Mouse (Mus musculus) urinary bladder, adult 2 months (tissue): Measurements from ENCODE around the gene Ramp2. TPM values are rescaled to one million over a fixed set of nuclear protein-coding genes. Genes with fewer than 3 reads are reported as not detected.

Experiments
- DNase-seq: peaks from one replicate; pipeline ENCODE4 v3.0.0; 2022; ENCODE audit warnings: low spot score
- polyA plus RNA-seq: library from polyadenylated mRNA; depleted of rRNA; stranded (reverse); fragments of >200 nt; gene quantifications from 2 replicates; pipeline ENCODE4 v1.2.3, GENCODE M21; 2012

Gene Ramp2
- polyA plus RNA-seq, 1 experiment, result 82.0 TPM

DNA sequence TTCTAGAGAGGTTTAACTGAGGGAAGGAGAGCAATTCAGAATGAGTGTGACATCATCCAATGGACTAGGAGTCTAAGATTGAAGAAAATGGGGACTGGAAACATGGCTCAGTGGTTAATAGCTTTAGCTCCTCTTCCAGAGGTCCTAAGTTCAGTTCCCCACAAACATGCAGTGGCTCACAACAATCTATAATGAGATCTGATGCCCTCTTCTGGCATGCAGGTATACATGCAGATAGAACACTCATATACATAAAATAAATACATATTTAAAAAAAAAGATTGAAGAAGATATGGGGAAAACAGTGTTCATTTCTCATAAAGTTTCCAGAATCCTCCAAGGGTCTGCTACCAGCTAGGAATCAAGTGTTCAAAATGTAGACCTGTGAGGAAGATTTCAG is 10.4 kb upstream of the Ramp2 start:
- DNase-seq, result no peak

GRCm38 (mm10) chr11:101236782-101237181 is 9.0 kb upstream of the Ramp2 start:
- no peak for DNase-seq

DNA sequence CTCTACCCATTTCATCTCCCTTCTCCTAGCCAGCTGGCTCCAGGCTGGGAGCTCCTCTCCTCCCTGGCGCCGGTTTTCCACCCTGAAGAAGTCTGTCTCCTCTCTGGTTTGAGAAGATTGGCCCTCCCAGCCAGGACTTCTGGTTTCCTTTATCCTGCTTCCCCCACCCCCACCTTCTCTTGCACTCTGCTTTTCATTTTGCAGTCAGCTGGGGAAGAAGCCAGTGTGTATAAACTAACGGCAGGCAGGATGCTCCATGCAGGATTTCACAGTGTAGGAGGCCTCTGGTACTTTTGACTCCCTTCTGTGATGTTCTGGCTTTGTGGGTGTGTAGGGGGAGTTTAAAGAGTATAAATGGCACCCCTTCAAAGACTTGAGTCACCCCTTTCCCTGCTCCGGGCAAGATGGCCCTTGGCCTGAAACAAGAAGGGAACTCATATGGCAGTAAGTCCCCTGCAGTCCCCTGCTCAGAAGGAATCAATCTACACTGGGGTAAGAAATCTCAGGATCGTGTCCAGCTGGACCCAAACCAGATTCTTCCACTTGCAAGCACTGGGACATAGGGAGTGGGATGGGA is 7.7 kb upstream of the Ramp2 start:
- no peak for DNase-seq

DNA sequence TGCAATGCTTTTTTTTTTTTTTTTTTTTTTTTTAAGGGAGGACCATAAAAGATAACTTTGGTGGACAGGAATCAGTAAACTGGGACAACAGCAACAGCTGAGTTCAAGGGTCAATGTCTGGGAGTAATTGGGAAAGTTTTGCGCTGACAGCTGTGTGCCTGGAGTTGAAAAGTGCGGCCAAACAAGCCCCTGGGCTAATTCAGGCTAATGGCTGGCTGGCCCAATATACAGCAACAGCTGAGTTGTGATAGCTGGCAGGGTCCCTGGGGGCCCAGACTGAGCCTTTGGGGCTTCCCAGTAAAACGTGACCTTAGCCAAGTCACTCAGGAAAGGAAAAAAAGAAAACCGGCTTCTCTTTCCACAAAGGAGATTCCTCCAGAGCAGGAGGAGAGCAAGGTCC is 757 bp upstream of the Ramp2 start:
- no peak for DNase-seq

DNA sequence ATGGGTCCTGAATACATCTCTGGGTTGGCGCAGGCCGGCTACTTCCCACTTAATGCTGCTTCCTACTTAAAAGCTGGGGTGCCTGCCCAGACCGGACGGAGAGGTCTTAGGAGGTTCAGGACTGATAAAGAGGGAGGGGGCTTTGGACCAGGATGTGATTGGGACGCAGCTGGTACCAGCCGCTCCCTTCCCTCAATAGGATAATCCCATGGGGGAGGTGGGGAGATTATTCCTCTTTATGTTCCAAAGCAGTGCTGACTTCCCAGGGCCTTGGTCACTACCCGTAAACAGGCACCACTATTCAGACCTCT is 829 bp downstream of the Ramp2 start:
- no peak for DNase-seq

GRCm38 (mm10) chr11:101247521-101248030 is 1.7 kb downstream of the Ramp2 start:
- DNase-seq, result no peak

DNA sequence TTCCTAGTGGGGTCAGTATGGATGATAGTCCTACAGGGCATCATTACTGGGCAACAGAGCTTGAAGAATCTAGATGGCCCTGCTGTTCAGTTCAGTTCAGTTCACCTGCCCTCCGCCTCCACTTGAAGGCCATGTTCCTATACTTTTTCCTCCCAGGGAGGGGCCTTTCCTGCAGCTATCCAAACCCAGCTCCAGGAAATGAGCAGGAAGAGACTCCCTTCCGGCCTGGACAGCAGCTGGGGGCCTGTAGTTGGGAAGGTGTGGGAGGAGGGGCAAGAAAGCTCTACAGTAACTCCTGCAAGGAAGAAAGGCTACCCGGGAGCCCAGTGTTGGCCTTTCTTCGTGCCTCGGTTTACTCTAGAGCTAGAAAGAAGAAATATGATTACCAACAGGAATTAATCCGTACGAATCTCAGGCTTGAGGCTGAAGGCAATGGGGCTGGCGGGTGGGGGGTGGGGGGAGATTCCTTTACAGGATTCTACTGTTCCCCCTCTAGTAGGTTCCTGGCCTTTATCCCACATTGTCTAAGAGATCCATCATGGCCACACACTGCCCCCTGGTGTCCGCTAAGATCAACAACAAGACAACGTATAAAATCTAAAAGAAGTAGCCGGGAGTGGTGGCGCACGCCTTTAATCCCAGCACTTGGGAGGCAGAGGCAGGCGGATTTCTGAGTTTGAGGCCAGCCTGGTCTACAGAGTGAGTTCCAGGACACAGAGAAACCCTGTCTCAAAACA is 2.6 kb downstream of the Ramp2 start:
- DNase-seq, result no peak

GRCm38 (mm10) chr11:101251031-101251430 is 5.2 kb downstream of the Ramp2 start:
- DNase-seq, result no peak

DNA sequence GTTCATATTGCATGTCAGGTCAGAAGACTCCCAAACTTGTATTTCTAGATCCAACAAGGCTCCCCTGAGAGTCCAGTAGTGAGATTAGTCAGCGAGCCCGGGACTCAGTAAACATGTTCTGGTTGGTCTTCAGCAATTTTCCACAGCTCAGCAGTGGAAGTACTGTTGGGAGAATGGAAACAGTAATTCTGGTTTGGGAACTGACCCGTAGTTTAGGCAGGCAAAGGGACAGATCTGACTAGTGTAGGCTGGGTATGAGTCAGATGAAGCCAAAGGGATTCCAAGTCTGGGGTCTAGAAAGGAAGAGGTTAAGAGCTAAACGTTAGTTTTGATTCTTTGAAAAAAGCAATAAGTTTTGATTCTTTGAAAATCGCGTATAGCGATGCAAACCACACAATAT is 7.1 kb downstream of the Ramp2 start:
- DNase-seq, result peak; percentile 18

DNA sequence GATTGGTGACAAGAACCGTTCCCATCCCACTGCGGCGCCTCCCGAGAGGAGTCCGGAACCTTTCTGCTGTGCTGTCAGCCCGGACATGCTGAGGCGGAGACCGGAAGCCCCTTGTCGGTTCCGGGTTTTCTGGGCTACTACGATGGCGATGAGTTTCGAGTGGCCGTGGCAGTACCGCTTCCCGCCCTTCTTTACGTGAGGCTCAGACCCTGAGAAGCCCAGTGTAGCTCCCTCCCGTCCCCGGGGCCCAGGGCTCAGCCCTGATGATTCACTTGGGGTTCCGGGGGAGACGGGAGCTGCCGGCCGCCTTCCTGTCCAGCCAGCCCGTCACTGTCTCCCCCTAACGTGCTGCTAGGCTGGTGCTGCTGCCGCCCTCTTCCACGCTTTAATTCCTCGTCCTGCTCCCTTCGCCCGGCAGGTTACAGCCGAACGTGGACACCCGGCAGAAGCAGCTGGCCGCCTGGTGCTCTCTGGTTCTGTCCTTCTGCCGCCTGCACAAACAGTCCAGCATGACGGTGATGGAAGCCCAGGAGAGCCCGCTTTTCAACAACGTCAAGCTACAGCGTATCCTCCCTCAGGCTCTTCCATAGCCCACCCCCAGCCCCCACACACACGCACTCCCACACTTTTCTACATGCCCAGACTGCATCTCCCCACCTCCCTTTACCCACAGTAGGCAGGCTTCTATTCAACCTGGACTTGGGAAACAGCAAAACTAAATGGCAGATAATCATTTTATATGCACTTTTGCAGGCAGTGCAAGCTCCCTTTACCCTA is 8.0 kb downstream of the Ramp2 start, which contains the start of gene Vps25:
TSS of gene Vps25 (plus strand) at position 95 of the 777 bp plus-strand sequence.
- peak; percentile 77 for DNase-seq

- DNase-seq, result no peak
Observed at GRCm38 (mm10) chr11:101255826-101256775, 10.3 kb downstream of the Ramp2 start.

DNA sequence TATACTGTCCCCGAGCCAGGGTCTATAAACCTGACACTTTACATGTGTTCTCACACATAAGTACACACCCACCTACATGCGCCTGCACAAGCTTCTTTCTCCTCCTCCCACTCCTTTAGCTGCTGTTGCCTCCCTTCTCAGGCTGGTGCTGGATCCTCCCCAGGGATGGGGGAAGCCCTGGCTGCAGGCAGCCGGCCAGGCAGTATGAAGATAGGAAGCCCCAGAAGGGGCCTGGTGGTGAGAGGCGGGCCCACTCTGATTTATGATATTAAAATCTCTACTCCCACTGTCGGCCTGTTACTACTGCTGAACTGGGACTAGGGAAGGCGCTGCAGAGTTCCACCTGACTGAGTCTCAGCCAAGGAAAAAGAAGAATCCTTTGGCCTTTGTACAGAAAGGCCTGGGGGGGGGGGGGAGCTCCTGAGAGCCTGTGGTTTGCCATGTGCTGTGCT is 13.5 kb downstream of the Ramp2 start:
- peak; percentile 21 for DNase-seq

DNA sequence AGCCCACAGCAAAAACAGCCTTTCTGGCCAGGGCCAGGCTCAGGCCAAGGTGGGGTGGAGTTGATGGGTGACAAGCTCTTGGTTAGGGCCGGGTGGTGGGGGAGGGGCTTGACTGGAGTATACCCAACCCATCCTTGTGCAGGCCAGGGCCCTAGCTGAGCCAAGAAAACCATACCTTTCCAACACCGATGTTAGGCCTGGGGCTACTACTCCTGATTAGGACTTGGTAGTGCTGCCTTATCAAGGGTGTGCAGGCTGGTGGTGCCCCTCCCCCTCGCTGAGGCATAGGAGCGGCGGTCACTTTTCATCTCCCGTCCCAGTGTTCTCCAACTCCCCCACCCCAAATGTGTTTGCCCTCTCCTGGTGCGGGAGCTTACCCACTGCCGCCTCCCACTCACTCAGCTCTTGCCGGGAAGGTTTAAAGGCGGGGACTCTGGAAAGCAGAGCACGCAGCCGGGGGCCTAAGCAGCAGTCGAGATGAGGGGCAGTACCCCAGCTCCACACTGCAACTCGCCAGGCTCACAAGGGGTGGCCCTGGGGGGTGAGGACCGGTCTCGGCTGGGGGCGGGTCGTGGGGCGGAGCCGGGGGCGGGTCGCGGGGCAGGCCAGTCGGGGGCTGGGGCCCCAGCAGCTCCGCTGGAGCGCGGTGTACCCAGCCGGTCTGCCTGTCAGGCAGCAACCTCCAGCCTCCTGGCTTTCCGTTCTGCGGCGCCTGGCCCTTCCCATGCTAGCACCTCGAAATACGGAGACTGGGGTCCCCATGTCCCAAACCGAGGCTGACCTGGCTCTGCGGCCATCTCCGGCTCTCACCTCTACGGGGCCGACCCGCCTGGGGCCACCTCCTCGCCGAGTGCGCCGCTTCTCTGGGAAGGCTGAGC is 14.4 kb downstream of the Ramp2 start, which contains the start of gene Wnk4:
TSS of gene Wnk4 (plus strand) at position 620 of the 878 bp plus-strand sequence.
- peak; percentile 69 for DNase-seq

GRCm38 (mm10) chr11:101260826-101261380 is 15.1 kb downstream of the Ramp2 start:
- DNase-seq, result no peak

GRCm38 (mm10) chr11:101262272-101262967 is 16.6 kb downstream of the Ramp2 start:
- DNase-seq, result peak; percentile 19

DNA sequence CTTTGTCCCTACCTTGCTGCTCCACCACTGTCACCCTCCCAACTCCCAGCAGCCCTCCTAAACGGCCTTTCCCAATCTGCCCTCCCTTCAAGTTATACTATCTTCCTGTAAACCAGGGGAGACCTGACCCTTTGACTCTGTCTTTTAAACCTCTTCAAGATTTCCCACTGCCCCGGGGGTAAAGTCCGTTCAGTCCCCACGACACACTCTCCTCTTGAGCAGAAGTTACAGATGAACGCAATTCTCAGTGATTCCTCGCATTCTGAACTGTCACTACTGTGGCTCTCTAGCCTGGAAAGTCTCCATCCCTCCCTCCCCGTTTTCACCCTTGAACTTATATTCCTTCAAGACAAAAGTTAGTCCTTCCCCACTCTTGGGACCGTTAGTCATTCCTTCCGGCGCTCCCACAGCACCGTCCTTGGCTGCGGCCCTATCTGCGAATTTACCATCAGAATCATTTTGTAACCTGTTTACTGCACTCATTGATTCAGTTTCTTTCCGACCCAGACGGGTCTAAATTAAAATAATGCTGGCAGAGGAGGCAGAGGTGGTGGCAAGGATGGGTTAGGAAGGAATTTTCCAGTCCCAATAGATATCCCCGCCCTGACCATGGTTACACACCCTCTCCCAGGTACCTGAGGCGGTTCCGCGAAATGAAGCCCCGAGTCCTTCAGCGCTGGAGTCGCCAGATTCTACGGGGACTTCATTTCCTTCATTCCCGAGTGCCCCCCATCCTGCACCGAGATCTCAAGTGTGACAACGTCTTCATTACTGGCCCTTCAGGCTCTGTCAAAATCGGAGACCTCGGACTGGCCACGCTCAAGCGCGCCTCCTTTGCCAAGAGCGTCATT is 17.5 kb downstream of the Ramp2 start:
- no peak for DNase-seq

- no peak for DNase-seq
Observed at GRCm38 (mm10) chr11:101263989-101264280, 18.1 kb downstream of the Ramp2 start.

DNA sequence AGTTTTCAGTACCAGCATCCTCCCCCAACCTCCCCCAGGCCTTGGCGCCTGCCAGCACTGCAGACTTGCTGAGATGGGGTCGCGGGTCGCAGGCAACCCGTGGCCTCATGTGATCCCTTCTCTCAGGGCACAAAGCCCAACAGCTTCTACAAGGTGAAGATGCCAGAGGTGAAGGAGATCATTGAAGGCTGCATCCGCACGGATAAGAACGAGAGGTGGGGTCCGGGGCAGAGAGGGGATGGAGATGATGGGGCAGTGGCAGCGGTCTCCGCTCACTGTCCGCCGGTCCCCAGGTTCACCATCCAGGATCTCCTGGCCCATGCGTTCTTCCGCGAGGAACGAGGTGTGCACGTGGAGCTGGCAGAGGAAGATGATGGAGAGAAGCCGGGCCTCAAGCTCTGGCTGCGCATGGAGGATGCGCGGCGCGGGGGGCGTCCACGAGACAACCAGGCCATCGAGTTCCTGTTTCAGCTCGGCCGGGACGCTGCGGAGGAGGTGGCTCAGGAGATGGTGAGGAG is 19.2 kb downstream of the Ramp2 start:
- no peak for DNase-seq
